Mouse (Mus musculus): ENCODE measurements at regions not wholly inside any gene's neighbourhood (a gene's known extent, or its start where the extent isn't known, plus 50 kb on each side); places are given as distances from the start of the nearest gene placed in this dataset.

DNA sequence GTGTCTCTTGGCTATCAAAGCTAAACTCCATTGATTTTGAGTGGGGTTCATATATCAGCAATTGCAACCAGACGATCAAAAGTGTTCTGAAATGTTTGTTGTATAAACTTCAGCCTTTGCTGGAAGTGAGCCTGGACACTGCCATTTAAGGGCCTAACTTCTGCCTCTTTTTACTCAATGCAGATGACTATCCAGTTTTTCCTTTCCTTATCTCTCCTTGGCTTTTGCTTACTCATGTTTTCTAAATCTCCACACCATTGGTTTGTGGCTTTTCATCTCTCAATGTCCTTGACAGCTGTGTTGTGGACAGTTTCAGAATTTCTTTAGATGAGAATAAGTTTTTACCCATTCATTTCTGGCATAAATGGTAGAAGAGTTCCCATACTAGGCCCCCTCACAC, 74.3 kb upstream of the Pbx1 start:
- Histone ChIP-seq H3K4me3 (ENCODE audit: control insufficient read depth, low read depth, low read length) (no peak overlapping the region), H3K27me3 (ENCODE audit: control insufficient read depth, insufficient read depth, low read length) (no peaks in the 10 kb centered on the region), H3K4me1 (ENCODE audit: control insufficient read depth, insufficient read depth, low read length) (no peaks in the 10 kb centered on the region), H3K27ac (ENCODE audit: control insufficient read depth, insufficient read depth, low read depth, low read length) (no peak overlapping the region), H3K36me3 (ENCODE audit: control insufficient read depth, insufficient read depth, low read length) (no peaks in the 10 kb centered on the region)
- TF ChIP-seq CTCF (IDR thresholded peaks at IDR 0.05; ENCODE audit: control insufficient read depth, insufficient read depth, insufficient replicate concordance, low read depth, low read length) (no peak), POLR2A (IDR thresholded peaks at IDR 0.05; ENCODE audit: control insufficient read depth, low read depth, low read length) (no peak)

DNA sequence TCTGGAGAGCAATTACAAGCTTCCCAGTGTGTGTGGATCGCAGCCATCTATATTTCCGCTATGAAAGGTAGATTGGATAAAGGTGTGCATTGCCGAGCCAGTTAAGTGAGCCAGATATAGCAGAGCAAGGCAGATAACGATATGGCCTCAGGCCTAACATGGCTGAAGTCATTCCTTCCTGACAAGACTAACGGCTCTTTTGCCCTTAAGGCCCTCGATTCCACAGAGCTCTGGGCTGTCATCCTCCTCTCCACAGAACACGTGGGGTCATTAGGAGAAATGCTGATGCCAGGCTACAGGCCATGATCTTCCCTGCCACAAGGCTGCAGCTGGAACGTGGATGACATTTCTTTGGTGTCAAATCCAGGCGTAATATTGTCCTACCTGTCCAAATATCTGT, 72.7 kb upstream of the Pbx1 start:
- TF ChIP-seq POLR2A (IDR thresholded peaks at IDR 0.05; ENCODE audit: control insufficient read depth, low read depth, low read length) (no peak), CTCF (IDR thresholded peaks at IDR 0.05; ENCODE audit: control insufficient read depth, insufficient read depth, insufficient replicate concordance, low read depth, low read length) (no peak)
- Histone ChIP-seq H3K27ac (ENCODE audit: control insufficient read depth, insufficient read depth, low read depth, low read length) (no peak overlapping the region), H3K27me3 (ENCODE audit: control insufficient read depth, insufficient read depth, low read length) (no peaks in the 10 kb centered on the region), H3K36me3 (ENCODE audit: control insufficient read depth, insufficient read depth, low read length) (no peaks in the 10 kb centered on the region), H3K4me1 (ENCODE audit: control insufficient read depth, insufficient read depth, low read length) (no peaks in the 10 kb centered on the region), H3K4me3 (ENCODE audit: control insufficient read depth, low read depth, low read length) (no peak overlapping the region)

DNA sequence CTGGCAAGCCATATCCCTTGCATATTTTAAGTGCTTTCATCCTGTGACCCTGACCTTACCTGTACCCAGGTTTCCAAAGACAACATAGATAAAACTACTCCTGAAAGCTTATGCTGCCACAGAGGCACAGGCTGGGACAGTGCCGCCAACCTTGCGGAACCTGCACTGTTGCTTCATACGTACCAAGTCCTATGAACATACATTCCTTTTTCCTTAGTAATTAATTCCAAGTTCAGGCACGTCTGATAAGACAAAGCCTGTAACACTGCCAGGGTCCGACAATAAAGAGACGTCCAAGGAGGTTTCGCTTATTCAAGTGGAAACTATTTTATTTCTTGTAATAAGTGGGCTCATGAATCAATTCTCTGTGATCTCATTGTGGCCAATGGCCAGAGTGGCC, 70.2 kb upstream of the Pbx1 start:
- Histone ChIP-seq H3K27ac (ENCODE audit: control insufficient read depth, insufficient read depth, low read depth, low read length) (no peak overlapping the region), H3K27me3 (ENCODE audit: control insufficient read depth, insufficient read depth, low read length) (no peaks in the 10 kb centered on the region), H3K4me1 (ENCODE audit: control insufficient read depth, insufficient read depth, low read length) (no peaks in the 10 kb centered on the region), H3K4me3 (ENCODE audit: control insufficient read depth, low read depth, low read length) (no peak overlapping the region), H3K36me3 (ENCODE audit: control insufficient read depth, insufficient read depth, low read length) (no peaks in the 10 kb centered on the region)
- TF ChIP-seq POLR2A (IDR thresholded peaks at IDR 0.05; ENCODE audit: control insufficient read depth, low read depth, low read length) = no peak
- no peak for TF ChIP-seq CTCF (IDR thresholded peaks at IDR 0.05; ENCODE audit: control insufficient read depth, insufficient read depth, insufficient replicate concordance, low read depth, low read length)

DNA sequence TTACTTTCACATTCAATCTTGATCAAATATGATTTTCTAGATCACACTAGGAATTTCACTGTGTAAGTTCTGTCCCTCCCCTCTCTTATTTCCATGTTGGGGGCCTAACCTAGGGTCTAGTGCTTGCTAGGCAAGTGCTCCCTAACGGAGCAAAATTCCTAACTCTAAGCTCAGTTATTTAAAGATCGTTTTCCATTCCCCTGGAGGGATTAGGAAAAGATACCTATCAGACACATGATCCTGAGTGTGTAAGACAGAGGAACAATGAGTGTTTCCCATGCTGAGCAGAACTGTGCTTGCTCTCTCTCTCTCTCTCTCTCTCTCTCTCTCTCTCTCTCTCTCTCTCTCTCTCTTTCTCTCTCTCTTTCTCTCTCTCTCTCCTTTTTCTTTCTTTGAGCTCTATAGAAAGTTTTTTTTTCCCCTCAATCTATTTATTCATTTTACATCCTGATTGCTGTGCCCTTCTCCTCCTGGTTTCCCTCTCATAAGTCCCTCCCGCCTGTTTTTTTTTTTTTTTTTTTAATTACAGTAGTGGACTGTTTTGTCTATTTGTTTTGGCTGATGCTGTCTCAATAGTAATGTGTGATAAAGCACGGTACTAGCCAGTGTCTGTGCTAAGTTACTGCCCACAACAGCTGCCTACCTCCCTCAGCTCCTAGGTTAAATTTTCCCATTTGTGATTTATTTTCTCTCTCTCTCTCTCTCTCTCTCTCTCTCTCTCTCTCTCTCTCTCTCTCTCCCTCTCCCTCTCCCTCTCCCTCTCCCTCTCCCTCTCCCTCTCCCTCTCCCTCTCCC, 69.5 kb upstream of the Pbx1 start:
- Histone ChIP-seq H3K36me3 (ENCODE audit: control insufficient read depth, insufficient read depth, low read length) (no peaks in the 10 kb centered on the region), H3K4me1 (ENCODE audit: control insufficient read depth, insufficient read depth, low read length) (no peaks in the 10 kb centered on the region), H3K27ac (ENCODE audit: control insufficient read depth, insufficient read depth, low read depth, low read length) (no peak overlapping the region), H3K4me3 (ENCODE audit: control insufficient read depth, low read depth, low read length) (no peak overlapping the region), H3K27me3 (ENCODE audit: control insufficient read depth, insufficient read depth, low read length) (no peaks in the 10 kb centered on the region)
- TF ChIP-seq CTCF (IDR thresholded peaks at IDR 0.05; ENCODE audit: control insufficient read depth, insufficient read depth, insufficient replicate concordance, low read depth, low read length) (no peak), POLR2A (IDR thresholded peaks at IDR 0.05; ENCODE audit: control insufficient read depth, low read depth, low read length) (no peak)

DNA sequence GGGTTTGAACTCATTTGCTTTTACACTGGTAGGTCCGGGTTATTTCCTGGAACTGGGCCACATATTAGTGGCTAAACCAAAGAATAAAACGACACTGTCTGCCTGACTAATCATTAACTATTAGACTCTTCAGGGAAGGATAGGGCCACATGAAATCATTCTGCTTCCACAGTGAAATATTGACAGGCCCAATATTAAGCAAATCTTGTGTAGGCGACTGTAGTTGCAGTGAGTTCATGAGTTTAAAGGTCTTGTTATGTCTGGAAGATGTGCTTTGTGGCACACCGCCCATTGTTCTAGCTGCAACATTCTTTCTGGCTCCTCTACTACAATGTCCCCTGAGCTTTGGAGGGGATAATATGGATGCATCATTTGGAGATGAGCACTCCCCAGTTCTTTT, 65.7 kb upstream of the Pbx1 start:
- H3K27me3 ChIP-seq (ENCODE audit: control insufficient read depth, insufficient read depth, low read length) = no peaks in the 10 kb centered on the region
- H3K36me3 ChIP-seq (ENCODE audit: control insufficient read depth, insufficient read depth, low read length) = no peaks in the 10 kb centered on the region
- TF ChIP-seq POLR2A (IDR thresholded peaks at IDR 0.05; ENCODE audit: control insufficient read depth, low read depth, low read length) (no peak), CTCF (IDR thresholded peaks at IDR 0.05; ENCODE audit: control insufficient read depth, insufficient read depth, insufficient replicate concordance, low read depth, low read length) (no peak)
- no peak overlapping the region for H3K27ac ChIP-seq (ENCODE audit: control insufficient read depth, insufficient read depth, low read depth, low read length)
- H3K4me3 ChIP-seq (ENCODE audit: control insufficient read depth, low read depth, low read length) = no peak overlapping the region
- no peaks in the 10 kb centered on the region; the same call in 1 of the 2 replicates for H3K4me1 ChIP-seq (ENCODE audit: control insufficient read depth, insufficient read depth, low read length)

DNA sequence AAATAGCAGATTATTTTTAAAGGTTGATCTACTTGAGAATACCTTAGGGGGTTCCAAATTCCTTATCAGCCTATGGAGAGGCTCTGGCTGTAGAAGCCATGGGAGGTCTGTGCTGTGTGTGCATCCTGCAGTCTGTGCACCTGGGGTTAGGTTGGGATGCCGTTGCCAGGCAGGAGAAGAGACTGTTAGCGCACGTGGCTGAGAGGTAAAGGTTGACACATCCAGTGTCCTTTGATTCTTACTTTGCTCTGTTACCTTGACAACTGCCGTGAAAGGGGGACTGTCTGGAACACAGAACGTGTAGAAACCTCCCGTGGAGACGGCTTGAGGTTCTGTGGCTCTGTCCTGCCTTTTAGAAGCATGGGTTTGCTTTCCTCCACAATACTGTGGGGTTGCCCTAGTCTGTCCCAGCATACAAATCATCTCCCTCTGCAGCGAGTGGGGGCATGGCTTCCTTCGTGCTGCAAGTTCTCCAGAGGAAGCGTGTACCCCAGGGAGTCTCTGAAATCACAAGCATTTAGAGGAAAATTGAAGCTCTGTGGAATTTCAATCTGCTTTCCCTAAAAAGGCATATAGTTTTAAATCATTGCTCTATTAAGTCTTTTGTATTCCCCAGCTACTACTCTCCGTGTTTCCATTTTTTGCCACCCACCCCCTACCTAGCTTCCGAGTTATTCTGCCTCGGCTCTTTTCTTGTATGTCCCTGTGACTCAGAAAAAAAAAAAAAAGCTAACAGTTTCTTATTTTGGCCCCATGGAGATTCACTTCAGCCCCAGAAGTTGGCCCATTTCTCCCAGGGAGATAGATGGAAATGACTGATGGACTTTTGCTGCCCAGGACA, 63.8 kb upstream of the Pbx1 start:
- no peaks in the 10 kb centered on the region for H3K36me3 ChIP-seq (ENCODE audit: control insufficient read depth, insufficient read depth, low read length)
- no peaks in the 10 kb centered on the region for H3K27me3 ChIP-seq (ENCODE audit: control insufficient read depth, insufficient read depth, low read length)
- no peaks in the 10 kb centered on the region; the same call in 1 of the 2 replicates for H3K4me1 ChIP-seq (ENCODE audit: control insufficient read depth, insufficient read depth, low read length)
- TF ChIP-seq POLR2A (IDR thresholded peaks at IDR 0.05; ENCODE audit: control insufficient read depth, low read depth, low read length) = peak; percentile 28; the same call in 1 of the 2 replicates
- TF ChIP-seq CTCF (IDR thresholded peaks at IDR 0.05; ENCODE audit: control insufficient read depth, insufficient read depth, insufficient replicate concordance, low read depth, low read length) = no peak
- no peak overlapping the region for H3K27ac ChIP-seq (ENCODE audit: control insufficient read depth, insufficient read depth, low read depth, low read length)
- peak overlapping the region; percentile 69 for H3K4me3 ChIP-seq (ENCODE audit: control insufficient read depth, low read depth, low read length)

DNA sequence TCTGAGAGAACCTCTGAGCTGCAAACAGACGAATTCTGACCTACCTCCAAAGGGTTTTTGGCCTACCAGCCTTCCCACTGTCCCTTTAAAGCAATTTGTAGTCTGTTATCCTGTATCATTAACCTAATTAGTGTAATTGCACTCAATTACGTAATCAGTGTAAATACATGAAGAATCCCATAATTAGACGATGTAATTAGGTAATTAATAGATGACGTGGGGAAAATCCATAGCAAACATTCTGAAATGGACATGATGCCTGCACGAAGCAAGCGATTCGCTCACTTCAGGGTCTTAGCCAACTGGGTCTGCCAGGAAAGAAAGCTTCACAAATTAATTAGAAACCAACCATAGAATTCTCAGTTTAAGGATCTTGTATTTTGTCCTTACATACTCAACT, 55.4 kb upstream of the Pbx1 start:
- no peaks in the 10 kb centered on the region for H3K36me3 ChIP-seq (ENCODE audit: control insufficient read depth, insufficient read depth, low read length)
- H3K27me3 ChIP-seq (ENCODE audit: control insufficient read depth, insufficient read depth, low read length) = no peaks in the 10 kb centered on the region
- no peak overlapping the region for H3K27ac ChIP-seq (ENCODE audit: control insufficient read depth, insufficient read depth, low read depth, low read length)
- TF ChIP-seq POLR2A (IDR thresholded peaks at IDR 0.05; ENCODE audit: control insufficient read depth, low read depth, low read length) (no peak), CTCF (IDR thresholded peaks at IDR 0.05; ENCODE audit: control insufficient read depth, insufficient read depth, insufficient replicate concordance, low read depth, low read length) (no peak)
- H3K4me1 ChIP-seq (ENCODE audit: control insufficient read depth, insufficient read depth, low read length) = no peaks in the 10 kb centered on the region
- H3K4me3 ChIP-seq (ENCODE audit: control insufficient read depth, low read depth, low read length) = no peak overlapping the region

Measured in testis, adult 2 months (tissue).